Mouse (Mus musculus) retina, embryonic 14.5 days (tissue): Measurements from ENCODE around the gene Rtn4rl1.
A peak's percentile ranks its signal among the peaks of the same experiment; 100 is the strongest.
"Not testable (repeated sequence)": the region's sequence is repeated elsewhere in the genome, so short reads cannot be mapped to it uniquely, and the experiment has no call there.

Experiments
- DNase-seq: peaks from one replicate; pipeline ENCODE4 v3.0.0-alpha.2; 2015; ENCODE audit warnings: low spot score

Gene Rtn4rl1

GRCm38 (mm10) chr11:75165441-75166192, 28.0 kb upstream of the Rtn4rl1 start:
- DNase-seq, result peak; percentile 64

DNA sequence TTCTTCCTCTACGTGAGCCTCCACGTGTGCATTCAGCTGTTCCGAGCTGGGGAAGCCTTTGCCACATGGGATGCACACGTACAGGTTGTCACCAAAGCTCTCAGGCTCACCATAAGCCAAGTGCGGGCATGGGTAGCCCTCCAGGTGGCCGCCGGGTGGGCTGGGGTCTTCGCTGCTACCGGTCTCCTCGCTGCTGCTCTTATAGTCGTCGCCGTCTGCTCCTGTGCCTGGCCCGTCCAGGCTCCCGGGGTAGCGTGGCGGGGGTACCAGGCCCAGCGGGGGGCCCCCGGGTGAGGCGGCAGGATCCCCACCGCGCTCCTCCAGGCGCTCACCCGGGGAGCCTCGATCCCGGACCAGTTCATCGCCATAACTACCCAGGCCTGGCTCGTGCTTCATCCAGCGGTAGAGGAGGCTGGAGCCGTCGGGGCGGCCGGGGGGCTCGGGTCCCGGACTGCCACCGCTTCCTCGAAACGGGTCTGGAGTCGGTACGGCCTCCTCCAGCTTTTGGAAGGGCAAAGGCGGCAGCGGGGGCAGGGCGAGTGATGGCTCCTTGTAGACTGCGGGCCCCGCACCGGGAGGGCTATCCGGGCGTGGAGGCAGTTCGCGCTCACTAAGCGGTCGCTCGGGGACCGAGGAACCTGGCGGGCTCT, 27.3 kb upstream of the Rtn4rl1 start:
- DNase-seq, result no peak

GRCm38 (mm10) chr11:75166861-75167642, 26.5 kb upstream of the Rtn4rl1 start:
- no peak for DNase-seq

GRCm38 (mm10) chr11:75167643-75168589, 25.7 kb upstream of the Rtn4rl1 start:
- no peak for DNase-seq

- peak; percentile 80 for DNase-seq
Measured at GRCm38 (mm10) chr11:75168590-75169361, 24.8 kb upstream of the Rtn4rl1 start.

GRCm38 (mm10) chr11:75169405-75170080, 24.0 kb upstream of the Rtn4rl1 start, which contains the start of gene Hic1:
TSS of gene Hic1 (minus strand) at chr11:75169519.
- DNase-seq, result no peak

DNA sequence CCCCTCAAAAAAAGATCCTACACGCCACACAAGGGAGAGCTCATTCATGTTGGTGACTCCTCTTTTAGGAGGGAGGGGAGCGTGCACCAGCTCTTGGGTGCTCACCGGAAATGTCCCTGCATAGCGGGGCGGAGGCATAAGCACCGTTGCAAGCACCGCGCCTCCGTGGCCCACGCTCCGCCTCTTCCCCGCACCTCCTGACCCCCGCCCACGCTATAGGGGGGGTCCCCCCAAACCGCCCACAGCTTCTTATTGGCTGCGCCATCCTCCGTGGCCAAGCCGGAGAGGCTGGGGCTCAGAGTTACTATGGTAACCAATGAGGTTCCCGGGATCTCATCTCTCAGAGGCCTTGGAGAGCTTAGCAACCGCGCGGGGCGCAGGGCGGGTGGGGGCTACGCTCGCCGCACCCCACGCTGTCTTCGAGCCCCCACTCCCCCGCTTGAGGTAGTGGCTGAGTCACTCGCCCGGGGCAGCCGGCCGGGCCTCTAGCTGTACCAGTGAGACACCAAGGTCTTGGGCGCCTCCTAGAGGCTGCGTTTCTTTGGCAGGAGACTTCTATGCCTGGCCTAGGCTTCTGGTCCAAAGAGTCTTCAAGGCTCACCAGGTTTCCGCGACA, 23.3 kb upstream of the Rtn4rl1 start:
- DNase-seq, result peak; percentile 95

- DNase-seq, result no peak
Measured at GRCm38 (mm10) chr11:75171186-75171865, 22.3 kb upstream of the Rtn4rl1 start.

DNA sequence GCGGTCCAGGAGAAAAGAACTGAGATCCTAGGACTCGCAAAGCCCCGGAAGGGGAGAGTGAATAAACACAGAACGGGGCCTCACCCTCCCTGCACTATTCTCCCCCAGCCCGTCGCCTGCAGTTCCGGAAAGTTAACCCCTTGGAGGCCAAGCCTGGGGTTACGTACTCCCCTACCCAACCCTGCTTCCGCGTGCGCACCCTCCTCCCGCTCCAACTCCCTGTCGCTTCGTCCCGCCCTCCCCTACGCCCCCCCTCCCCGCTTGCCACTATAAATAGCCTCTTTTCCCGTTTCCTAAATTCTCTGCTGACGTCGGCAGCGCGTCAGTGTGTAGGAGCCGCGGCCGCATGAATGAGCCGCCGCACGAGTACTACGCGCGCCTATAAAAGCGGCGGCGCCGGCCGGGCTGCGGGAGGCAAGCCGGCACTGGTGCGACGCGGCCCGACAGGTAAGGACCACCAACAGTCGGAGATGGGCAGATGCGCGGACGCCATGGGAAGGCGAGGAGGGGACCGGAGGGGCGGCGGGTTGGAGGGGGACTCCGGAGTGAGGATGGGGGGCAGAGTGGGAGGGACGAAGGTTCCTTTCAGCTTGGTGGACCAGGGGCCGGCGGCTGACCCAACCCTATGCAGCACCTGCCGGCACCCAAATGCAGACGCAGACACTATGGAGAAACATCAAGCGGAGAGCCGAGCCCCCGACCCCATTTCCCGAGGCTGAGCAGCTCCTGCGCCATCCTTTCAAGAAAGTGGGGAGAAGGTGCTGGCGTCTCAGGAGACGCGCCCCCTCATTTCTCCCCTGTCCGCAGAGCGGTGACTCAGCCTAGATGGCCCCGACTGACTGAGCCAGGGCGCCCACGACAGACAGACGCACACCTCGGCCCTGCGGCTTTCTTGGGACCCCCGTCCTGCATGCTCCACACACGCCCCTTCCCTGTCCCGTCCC, 21.2 kb upstream of the Rtn4rl1 start:
- no peak for DNase-seq

- peak; percentile 84 for DNase-seq
Measured at GRCm38 (mm10) chr11:75173095-75173798, 20.3 kb upstream of the Rtn4rl1 start.

DNA sequence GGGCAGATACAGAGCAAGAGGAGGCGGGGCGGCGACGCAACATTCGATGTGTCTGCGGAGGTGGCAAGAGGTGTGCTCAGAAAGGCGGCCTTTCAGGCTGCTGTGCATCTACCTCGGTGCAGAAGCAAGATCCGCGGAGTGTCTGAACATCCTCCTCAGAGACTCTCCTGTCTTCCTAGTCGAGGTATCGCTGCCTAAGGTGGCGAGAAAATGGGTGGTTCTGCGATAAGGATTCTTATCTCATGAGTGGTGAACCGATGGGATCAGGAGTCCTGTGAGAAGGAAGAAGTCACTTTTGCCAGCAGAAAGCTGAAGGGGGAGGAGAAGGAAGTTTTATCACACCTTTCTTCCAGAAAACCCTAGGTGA, 19.8 kb upstream of the Rtn4rl1 start:
- no peak for DNase-seq

DNA sequence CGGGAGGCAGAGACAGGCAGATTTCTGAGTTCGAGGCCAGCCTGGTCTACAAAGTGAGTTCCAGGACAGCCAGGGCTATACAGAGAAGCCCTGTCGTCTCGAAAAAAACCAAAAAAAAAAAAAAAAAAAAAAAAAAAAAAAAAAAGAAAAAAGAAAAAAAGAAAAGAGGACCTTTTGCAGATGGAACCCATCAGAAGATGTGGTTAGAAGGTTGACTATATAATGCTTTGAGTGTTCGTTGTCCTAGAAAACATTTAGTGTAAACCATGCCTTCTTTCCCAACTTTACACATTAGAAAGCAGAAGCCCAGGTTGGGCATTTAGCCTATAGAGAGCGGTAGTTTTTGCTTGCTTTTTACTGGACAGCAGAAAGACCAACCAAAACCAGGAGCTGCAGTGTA, 19.0 kb upstream of the Rtn4rl1 start:
- DNase-seq, result not testable (repeated sequence)

GRCm38 (mm10) chr11:75178011-75178410, 15.6 kb upstream of the Rtn4rl1 start:
- no peak for DNase-seq

GRCm38 (mm10) chr11:75178672-75179208, 14.8 kb upstream of the Rtn4rl1 start, which contains the start of gene Ovca2:
TSS of gene Ovca2 (minus strand) at chr11:75178835.
- DNase-seq, result peak; percentile 92

- DNase-seq, result no peak
Measured at GRCm38 (mm10) chr11:75183917-75184570, 9.5 kb upstream of the Rtn4rl1 start.

DNA sequence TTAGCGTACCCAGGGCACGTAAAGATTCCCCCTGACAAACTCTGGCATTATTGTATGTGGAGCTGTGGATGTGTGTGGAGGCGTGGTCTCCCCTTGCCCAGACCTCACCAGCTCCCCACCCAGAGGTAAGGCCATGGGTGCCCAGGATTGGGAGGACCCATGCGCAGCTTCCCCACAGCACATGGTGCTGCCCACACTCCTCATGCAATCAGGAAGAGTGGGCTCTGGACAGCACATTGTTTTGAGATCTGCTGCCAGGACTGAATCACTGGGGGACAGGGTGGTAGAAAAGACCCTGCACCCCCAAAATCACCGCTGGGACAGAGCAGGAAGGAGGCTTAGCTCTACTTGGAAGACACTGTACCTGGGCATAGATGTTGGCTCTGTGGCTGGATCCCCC, 9.0 kb upstream of the Rtn4rl1 start:
- no peak for DNase-seq

GRCm38 (mm10) chr11:75184986-75185385, 8.6 kb upstream of the Rtn4rl1 start:
- DNase-seq, result no peak
